Mouse (Mus musculus): ENCODE measurements around the gene Dlg1. TPM values are rescaled to one million over a fixed set of nuclear protein-coding genes. Genes with fewer than 3 reads are reported as not detected.

The Dlg1 gene
- total RNA-seq (2015; ENCODE audit: low replicate concordance) (4.8 and 28.6 TPM in 2 replicates), total RNA-seq (2017; ENCODE audit: low replicate concordance) (13.3 and 21.6 TPM in 2 replicates)

- ATAC-seq (replicated peaks; ENCODE audit: low FRiP score, poor library complexity, severe bottlenecking): peak; percentile 95
Measured at GRCm38 (mm10) chr16:31663379-31664286, at the start of gene Dlg1. Dlg1 (plus strand) TSS chr16:31663443.

- no peak for ATAC-seq (replicated peaks; ENCODE audit: low FRiP score, poor library complexity, severe bottlenecking)
Measured at GRCm38 (mm10) chr16:31616382-31616781, 46.9 kb upstream of the Dlg1 start.

- no peak for ATAC-seq (replicated peaks; ENCODE audit: low FRiP score, poor library complexity, severe bottlenecking)
Measured at GRCm38 (mm10) chr16:31617128-31617527, 46.1 kb upstream of the Dlg1 start.

GRCm38 (mm10) chr16:31617823-31618371 is 45.3 kb upstream of the Dlg1 start:
- ATAC-seq (replicated peaks; ENCODE audit: low FRiP score, poor library complexity, severe bottlenecking): no peak

- no peak for ATAC-seq (replicated peaks; ENCODE audit: low FRiP score, poor library complexity, severe bottlenecking)
Measured at GRCm38 (mm10) chr16:31618671-31619070, 44.6 kb upstream of the Dlg1 start.

- ATAC-seq (replicated peaks; ENCODE audit: low FRiP score, poor library complexity, severe bottlenecking): no peak
Measured at GRCm38 (mm10) chr16:31619675-31620335, 43.4 kb upstream of the Dlg1 start.

GRCm38 (mm10) chr16:31622356-31622755 is 40.9 kb upstream of the Dlg1 start:
- ATAC-seq (replicated peaks; ENCODE audit: low FRiP score, poor library complexity, severe bottlenecking): no peak

- no peak for ATAC-seq (replicated peaks; ENCODE audit: low FRiP score, poor library complexity, severe bottlenecking)
Measured at GRCm38 (mm10) chr16:31623136-31623535, 40.1 kb upstream of the Dlg1 start.

- no peak for ATAC-seq (replicated peaks; ENCODE audit: low FRiP score, poor library complexity, severe bottlenecking)
Measured at GRCm38 (mm10) chr16:31624749-31625148, 38.5 kb upstream of the Dlg1 start.

- ATAC-seq (replicated peaks; ENCODE audit: low FRiP score, poor library complexity, severe bottlenecking): no peak
Measured at GRCm38 (mm10) chr16:31626331-31626730, 36.9 kb upstream of the Dlg1 start.

- ATAC-seq (replicated peaks; ENCODE audit: low FRiP score, poor library complexity, severe bottlenecking): no peak
Measured at GRCm38 (mm10) chr16:31630381-31630780, 32.9 kb upstream of the Dlg1 start.

GRCm38 (mm10) chr16:31631046-31631445 is 32.2 kb upstream of the Dlg1 start:
- ATAC-seq (replicated peaks; ENCODE audit: low FRiP score, poor library complexity, severe bottlenecking): no peak

GRCm38 (mm10) chr16:31634371-31634770 is 28.9 kb upstream of the Dlg1 start:
- ATAC-seq (replicated peaks; ENCODE audit: low FRiP score, poor library complexity, severe bottlenecking): no peak

- no peak for ATAC-seq (replicated peaks; ENCODE audit: low FRiP score, poor library complexity, severe bottlenecking)
Measured at GRCm38 (mm10) chr16:31638393-31638792, 24.9 kb upstream of the Dlg1 start.

- ATAC-seq (replicated peaks; ENCODE audit: low FRiP score, poor library complexity, severe bottlenecking): no peak
Measured at GRCm38 (mm10) chr16:31639946-31640345, 23.3 kb upstream of the Dlg1 start.

- ATAC-seq (replicated peaks; ENCODE audit: low FRiP score, poor library complexity, severe bottlenecking): no peak
Measured at GRCm38 (mm10) chr16:31641776-31642175, 21.5 kb upstream of the Dlg1 start.

GRCm38 (mm10) chr16:31647221-31647620 is 16.0 kb upstream of the Dlg1 start:
- no peak for ATAC-seq (replicated peaks; ENCODE audit: low FRiP score, poor library complexity, severe bottlenecking)

GRCm38 (mm10) chr16:31650788-31651187 is 12.5 kb upstream of the Dlg1 start:
- ATAC-seq (replicated peaks; ENCODE audit: low FRiP score, poor library complexity, severe bottlenecking): no peak

- no peak for ATAC-seq (replicated peaks; ENCODE audit: low FRiP score, poor library complexity, severe bottlenecking)
Measured at GRCm38 (mm10) chr16:31651541-31651940, 11.7 kb upstream of the Dlg1 start.

- no peak for ATAC-seq (replicated peaks; ENCODE audit: low FRiP score, poor library complexity, severe bottlenecking)
Measured at GRCm38 (mm10) chr16:31652115-31652843, 11.0 kb upstream of the Dlg1 start.

All from erythroblast, adult 5-6 weeks (primary cell).